Mouse (Mus musculus): ENCODE data around the gene Dhcr7. TPM values are rescaled to one million over a fixed set of nuclear protein-coding genes. Genes with fewer than 3 reads are reported as not detected.

Gene Dhcr7
- polyA plus RNA-seq, 1 experiment from 2014 or later: 41.5 TPM

GRCm38 (mm10) chr7:143834972-143835371, 12.0 kb downstream of the Dhcr7 start:
- peaks cover 31% of the 10 kb centered on the region for H3K36me3 ChIP-seq
- H3K4me2 ChIP-seq: no peak overlapping the region
- whole genome bisulfite sequencing: 72% methylated on average over 3 of the region's 3 CpGs
- ATAC-seq (ENCODE audit: insufficient number of reproducible peaks, insufficient read depth, low FRiP score, low TSS enrichment, low read depth): no peak
- no peaks in the 10 kb centered on the region for H3K9me3 ChIP-seq
- peak overlapping the region; percentile 12; the same call in 1 of the 2 replicates for H3K9ac ChIP-seq
- no peak overlapping the region for H3K27ac ChIP-seq
- H3K4me3 ChIP-seq: no peak overlapping the region
- peaks cover 38% of the 10 kb centered on the region for H3K4me1 ChIP-seq
- H3K27me3 ChIP-seq: no peaks in the 10 kb centered on the region

- Histone ChIP-seq H3K36me3 (peaks cover 59% of the 10 kb centered on the region), H3K4me2 (no peak overlapping the region), H3K4me1 (peaks cover 14% of the 10 kb centered on the region; the same call in 1 of the 2 replicates), H3K4me3 (no peak overlapping the region), H3K9ac (no peak overlapping the region), H3K9me3 (no peaks in the 10 kb centered on the region), H3K27me3 (no peaks in the 10 kb centered on the region), H3K27ac (no peak overlapping the region)
- WGBS: 81% methylated on average over 3 of the region's 3 CpGs
- no peak for ATAC-seq (ENCODE audit: insufficient number of reproducible peaks, insufficient read depth, low FRiP score, low TSS enrichment, low read depth)
Measured at GRCm38 (mm10) chr7:143837705-143838358, 14.9 kb downstream of the Dhcr7 start.

GRCm38 (mm10) chr7:143840121-143840520, 17.2 kb downstream of the Dhcr7 start:
- WGBS: 94% methylated on average over 5 of the region's 5 CpGs
- no peaks in the 10 kb centered on the region for H3K27me3 ChIP-seq
- peaks cover 82% of the 10 kb centered on the region for H3K36me3 ChIP-seq
- no peak overlapping the region for H3K4me3 ChIP-seq
- no peak overlapping the region for H3K4me2 ChIP-seq
- H3K27ac ChIP-seq: no peak overlapping the region
- no peaks in the 10 kb centered on the region for H3K9me3 ChIP-seq
- peaks cover 6% of the 10 kb centered on the region; the same call in 1 of the 2 replicates for H3K4me1 ChIP-seq
- H3K9ac ChIP-seq: no peak overlapping the region
- ATAC-seq (ENCODE audit: insufficient number of reproducible peaks, insufficient read depth, low FRiP score, low TSS enrichment, low read depth): no peak

- H3K36me3 ChIP-seq: peaks cover 94% of the 10 kb centered on the region
- H3K9me3 ChIP-seq: no peaks in the 10 kb centered on the region
- H3K4me2 ChIP-seq: no peak overlapping the region
- no peak overlapping the region for H3K9ac ChIP-seq
- ATAC-seq (ENCODE audit: insufficient number of reproducible peaks, insufficient read depth, low FRiP score, low TSS enrichment, low read depth): no peak
- no peaks in the 10 kb centered on the region; the same call in 1 of the 2 replicates for H3K4me1 ChIP-seq
- WGBS: 97% methylated on average over 8 of the region's 8 CpGs
- no peaks in the 10 kb centered on the region for H3K27me3 ChIP-seq
- no peak overlapping the region for H3K4me3 ChIP-seq
- no peak overlapping the region for H3K27ac ChIP-seq
Measured at GRCm38 (mm10) chr7:143841301-143841700, 18.4 kb downstream of the Dhcr7 start.

- ATAC-seq (ENCODE audit: insufficient number of reproducible peaks, insufficient read depth, low FRiP score, low TSS enrichment, low read depth): no peak
- 91% methylated on average over 5 of the region's 5 CpGs for WGBS
- Histone ChIP-seq H3K27ac (no peak overlapping the region), H3K27me3 (no peaks in the 10 kb centered on the region), H3K4me1 (no peaks in the 10 kb centered on the region), H3K9me3 (no peaks in the 10 kb centered on the region), H3K4me3 (no peak overlapping the region), H3K9ac (no peak overlapping the region), H3K36me3 (peaks cover 59% of the 10 kb centered on the region), H3K4me2 (no peak overlapping the region)
Measured at GRCm38 (mm10) chr7:143848127-143848767, 25.3 kb downstream of the Dhcr7 start.

- peaks cover 52% of the 10 kb centered on the region for H3K36me3 ChIP-seq
- H3K4me2 ChIP-seq: no peak overlapping the region
- no peaks in the 10 kb centered on the region for H3K9me3 ChIP-seq
- no peak for ATAC-seq (ENCODE audit: insufficient number of reproducible peaks, insufficient read depth, low FRiP score, low TSS enrichment, low read depth)
- H3K27ac ChIP-seq: no peak overlapping the region
- whole genome bisulfite sequencing: 84% methylated on average over 7 of the region's 8 CpGs
- H3K9ac ChIP-seq: no peak overlapping the region
- H3K4me3 ChIP-seq: no peak overlapping the region
- H3K4me1 ChIP-seq: no peaks in the 10 kb centered on the region
- no peaks in the 10 kb centered on the region for H3K27me3 ChIP-seq
Measured at GRCm38 (mm10) chr7:143848768-143849482, 26.0 kb downstream of the Dhcr7 start.

- Histone ChIP-seq H3K9ac (no peak within 1 kb of the TSS), H3K9me3 (no peaks in the 10 kb centered on the region), H3K4me1 (no peaks in the 10 kb centered on the region), H3K4me3 (no peak within 1 kb of the TSS), H3K36me3 (no peaks in the 10 kb centered on the region), H3K27me3 (no peaks in the 10 kb centered on the region), H3K27ac (no peak within 1 kb of the TSS), H3K4me2 (no peak within 1 kb of the TSS)
- no peak for ATAC-seq (ENCODE audit: insufficient number of reproducible peaks, insufficient read depth, low FRiP score, low TSS enrichment, low read depth)
- WGBS: 83% methylated on average over 2 of the region's 2 CpGs
Measured at GRCm38 (mm10) chr7:143866538-143866937, 43.6 kb downstream of the Dhcr7 start, which contains the start of gene Gm498. Gm498 (plus strand) TSS chr7:143866838.

GRCm38 (mm10) chr7:143868874-143869273, 45.9 kb downstream of the Dhcr7 start:
- WGBS: 76% methylated on average over 4 of the region's 4 CpGs
- H3K4me2 ChIP-seq: no peak overlapping the region
- no peaks in the 10 kb centered on the region for H3K36me3 ChIP-seq
- H3K27ac ChIP-seq: no peak overlapping the region
- no peaks in the 10 kb centered on the region for H3K4me1 ChIP-seq
- H3K27me3 ChIP-seq: no peaks in the 10 kb centered on the region
- H3K9me3 ChIP-seq: no peaks in the 10 kb centered on the region
- ATAC-seq (ENCODE audit: insufficient number of reproducible peaks, insufficient read depth, low FRiP score, low TSS enrichment, low read depth): no peak
- no peak overlapping the region for H3K9ac ChIP-seq
- H3K4me3 ChIP-seq: no peak overlapping the region

- WGBS: 68% methylated on average over 6 of the region's 6 CpGs
- H3K9me3 ChIP-seq: no peaks in the 10 kb centered on the region
- no peak for ATAC-seq (ENCODE audit: insufficient number of reproducible peaks, insufficient read depth, low FRiP score, low TSS enrichment, low read depth)
- no peaks in the 10 kb centered on the region for H3K36me3 ChIP-seq
- no peaks in the 10 kb centered on the region for H3K27me3 ChIP-seq
- H3K4me3 ChIP-seq: no peak overlapping the region
- no peak overlapping the region for H3K9ac ChIP-seq
- no peak overlapping the region for H3K4me2 ChIP-seq
- H3K27ac ChIP-seq: no peak overlapping the region
- H3K4me1 ChIP-seq: peaks cover 5% of the 10 kb centered on the region; the same call in 1 of the 2 replicates
Measured at GRCm38 (mm10) chr7:143883717-143884116, 60.8 kb downstream of the Dhcr7 start.

GRCm38 (mm10) chr7:143891146-143891545, 68.2 kb downstream of the Dhcr7 start:
- H3K27me3 ChIP-seq: 0 out of 2 replicates have a peak, but pooled peaks cover 5% of the 10 kb centered on the region
- H3K36me3 ChIP-seq: no peaks in the 10 kb centered on the region
- no peaks in the 10 kb centered on the region for H3K9me3 ChIP-seq
- 80% methylated on average over 2 of the region's 2 CpGs for WGBS
- no peak overlapping the region for H3K9ac ChIP-seq
- H3K27ac ChIP-seq: no peak overlapping the region
- no peaks in the 10 kb centered on the region for H3K4me1 ChIP-seq
- H3K4me3 ChIP-seq: no peak overlapping the region
- no peak for ATAC-seq (ENCODE audit: insufficient number of reproducible peaks, insufficient read depth, low FRiP score, low TSS enrichment, low read depth)
- H3K4me2 ChIP-seq: no peak overlapping the region

GRCm38 (mm10) chr7:143892361-143892760, 69.4 kb downstream of the Dhcr7 start:
- WGBS: 65% methylated on average over 2 of the region's 2 CpGs
- H3K27me3 ChIP-seq: 0 out of 2 replicates have a peak, but pooled peaks cover 5% of the 10 kb centered on the region
- ATAC-seq (ENCODE audit: insufficient number of reproducible peaks, insufficient read depth, low FRiP score, low TSS enrichment, low read depth): no peak

More at GRCm38 (mm10) chr7:143892361-143892760, 69.4 kb downstream of the Dhcr7 start:
- no peak overlapping the region for H3K4me2 ChIP-seq
- no peaks in the 10 kb centered on the region for H3K4me1 ChIP-seq
- no peaks in the 10 kb centered on the region for H3K36me3 ChIP-seq
- H3K9me3 ChIP-seq: no peaks in the 10 kb centered on the region
- no peak overlapping the region for H3K9ac ChIP-seq
- H3K27ac ChIP-seq: no peak overlapping the region
- H3K4me3 ChIP-seq: no peak overlapping the region

Measured in embryonic facial prominence, embryonic 13.5 days (tissue).